Mouse (Mus musculus) neutrophil, adult 83 days (primary cell): ENCODE results near the gene Trak1. TPM values are rescaled to one million over a fixed set of nuclear protein-coding genes. Genes with fewer than 3 reads are reported as not detected.

ENCODE experiments used
- total RNA-seq, 2 experiments: library from RNA; stranded (reverse); gene quantifications; one replicate each; pipeline ENCODE4 v1.2.4; 2023

Gene Trak1
- 10 to 100 TPM; 46.5 to 59.5 TPM for total RNA-seq

GRCm38 (mm10) chr9:121297171-121298064 is at the start of gene Trak1:
TSS of gene Trak1 (plus strand) at chr9:121297502.

GRCm38 (mm10) chr9:121277118-121278060 is 19.9 kb upstream of the Trak1 start, which contains the start of gene Ulk4:
TSS of gene Ulk4 (minus strand) at chr9:121277197.

GRCm38 (mm10) chr9:121495529-121495928 is 198.2 kb downstream of the Trak1 start, which contains the start of gene Cck:
TSS of gene Cck (minus strand) at chr9:121495694.

Other genes with a start within 250 kb of the Trak1 start
- gene Ulk4, start 20.3 kb upstream of the Trak1 start, total RNA-seq: under 1 TPM; 0.64 to 0.93 TPM
- not detected for gene Cck, start 198.2 kb downstream of the Trak1 start, total RNA-seq